Mouse (Mus musculus) intestine, embryonic 15.5 days (tissue): ENCODE results near the gene Dact3. TPM values are rescaled to one million over a fixed set of nuclear protein-coding genes. Genes with fewer than 3 reads are reported as not detected.

ENCODE experiments used
- ATAC-seq: fragments of 200-750 bp; cut with Nextera tagmentation; 2 replicates; pipeline ENCODE4 v1.8.0; 2017; ENCODE audit warnings: moderate TSS enrichment, moderate library complexity
- H3K27ac ChIP-seq: fragments of 300-500 bp; sonication (generic); 2 replicates; pipeline ENCODE4 v1.5.1; 2015; ENCODE audit warnings: mild to moderate bottlenecking, inconsistent platforms
- H3K27me3 ChIP-seq: fragments of 300-500 bp; sonication (generic); replicated peaks from 2 replicates; pipeline ENCODE4 v1.6.1; 2015; ENCODE audit warnings: inconsistent platforms
- H3K36me3 ChIP-seq: fragments of 300-500 bp; sonication (generic); 2 replicates; pipeline ENCODE4 v1.6.1; 2015; ENCODE audit warnings: inconsistent platforms
- H3K4me1 ChIP-seq: fragments of 300-500 bp; sonication (generic); replicated peaks from 2 replicates; pipeline ENCODE4 v1.6.1; 2015; ENCODE audit warnings: inconsistent platforms
- H3K4me2 ChIP-seq: fragments of 300-500 bp; sonication (generic); replicated peaks from 2 replicates; pipeline ENCODE4 v1.6.1; 2015; ENCODE audit warnings: mild to moderate bottlenecking, inconsistent platforms
- H3K4me3 ChIP-seq: fragments of 300-500 bp; sonication (generic); replicated peaks from 2 replicates; pipeline ENCODE4 v1.5.1; 2015; ENCODE audit warnings: inconsistent platforms
- H3K9ac ChIP-seq: fragments of 300-500 bp; sonication (generic); 2 replicates; pipeline ENCODE4 v1.6.1; 2015; ENCODE audit warnings: inconsistent platforms
- H3K9me3 ChIP-seq: fragments of 300-500 bp; sonication (generic); 2 replicates; pipeline ENCODE4 v1.6.1; 2016; ENCODE audit warnings: inconsistent platforms
- WGBS: fragments of 180-500 bp; shearing (Covaris S2); methylation state at CpG from one replicate; pipeline ENCODE4 v1.1.7; 2015; 5-methylcytosine and 5-hydroxymethylcytosine counted together
- polyA plus RNA-seq: library from polyadenylated mRNA; unstranded; fragments of >200 nt; fragmentation: Nextera tagmentation; extraction: Ambion mirVana; gene quantifications from 2 replicates; pipeline ENCODE4 v1.2.1, GENCODE M21; 2015

The Dact3 gene
- polyA plus RNA-seq, 1 experiment from 2014 or later, result 3.2 TPM

DNA sequence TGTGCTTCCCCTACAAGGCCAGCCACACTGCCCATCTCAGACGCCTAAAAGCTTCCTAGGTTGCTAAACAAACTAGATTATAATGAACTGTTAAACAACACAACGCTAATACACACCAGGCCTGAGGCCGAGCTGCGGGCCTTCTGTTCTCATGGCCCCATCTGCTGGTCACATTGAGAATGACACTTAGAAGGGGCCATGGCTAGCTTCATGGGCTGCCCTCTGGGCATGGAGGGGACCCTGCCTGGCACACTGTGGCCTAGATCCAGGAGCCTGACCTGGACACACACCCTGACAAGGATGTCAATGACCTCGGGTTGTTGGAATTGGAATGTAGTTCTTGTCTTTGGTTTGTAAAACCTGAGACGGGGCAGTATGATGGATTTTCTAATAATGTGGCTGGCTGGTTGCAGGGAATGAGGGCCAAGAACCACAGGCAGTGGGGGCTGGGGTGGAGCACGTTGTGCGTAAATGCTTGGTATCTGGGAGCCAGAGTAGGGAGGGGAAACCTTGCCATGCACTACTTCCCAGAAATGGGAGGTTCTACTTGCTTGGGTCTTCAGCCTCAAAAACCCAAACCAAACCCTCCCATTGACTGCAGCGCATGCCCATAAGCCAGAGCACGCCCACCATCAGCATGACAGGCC is 38.8 kb downstream of the Dact3 start:
- H3K9me3 ChIP-seq, result no peaks in the 10 kb centered on the region
- peaks cover 15% of the 10 kb centered on the region for H3K4me1 ChIP-seq
- no peaks in the 10 kb centered on the region for H3K27me3 ChIP-seq
- 35% methylated on average over 10 of the region's 10 CpGs for WGBS
- H3K4me3 ChIP-seq, result no peak overlapping the region
- no peak overlapping the region for H3K9ac ChIP-seq
- ATAC-seq, result peak; percentile 73
- no peak overlapping the region for H3K4me2 ChIP-seq
- H3K27ac ChIP-seq, result no peak overlapping the region
- H3K36me3 ChIP-seq, result peaks cover 47% of the 10 kb centered on the region

DNA sequence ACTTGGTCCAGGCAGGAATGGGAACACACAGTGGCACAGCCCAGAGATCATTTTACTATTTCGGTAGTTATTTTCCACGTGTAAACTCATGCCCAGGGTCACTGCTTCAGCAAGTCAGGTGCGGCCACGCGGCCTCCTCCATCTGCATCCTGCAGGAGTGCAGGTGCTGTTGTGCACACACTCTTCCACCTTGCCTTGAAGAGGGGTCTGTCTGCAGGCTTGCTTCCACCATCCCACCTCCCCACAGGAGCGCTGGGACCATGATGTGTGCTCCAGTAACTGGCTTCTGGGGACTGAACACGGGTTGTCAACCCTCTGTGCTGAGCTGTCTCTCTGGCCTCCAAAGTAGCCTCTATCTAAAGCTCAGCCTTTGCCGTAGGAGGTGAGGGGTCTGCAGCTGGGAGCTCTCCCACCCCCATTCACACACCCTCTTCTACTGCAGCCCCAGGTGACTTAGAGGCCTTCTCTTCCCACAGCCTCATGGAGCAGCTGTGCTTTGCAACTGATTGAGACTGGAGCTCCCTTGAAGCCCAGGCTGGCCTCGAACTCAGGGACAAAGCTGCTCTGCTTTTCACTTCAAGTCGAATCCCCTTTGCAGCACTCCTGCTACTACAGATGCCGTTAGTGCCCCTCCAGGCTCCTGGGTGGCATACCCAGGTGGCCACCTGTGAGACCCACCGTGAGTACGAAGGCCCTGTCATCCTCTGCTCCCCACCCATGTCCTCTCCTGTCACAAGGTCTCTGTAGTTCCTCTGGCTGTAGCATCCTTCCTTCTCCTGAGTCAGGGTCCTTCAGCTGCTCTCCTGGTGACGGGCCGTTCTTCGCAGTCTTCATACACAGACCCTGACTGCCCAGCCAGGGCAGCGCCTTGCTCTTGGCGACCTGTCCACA is 39.6 kb downstream of the Dact3 start:
- 80% methylated on average over 18 of the region's 18 CpGs for WGBS
- no peak overlapping the region for H3K4me2 ChIP-seq
- peaks cover 47% of the 10 kb centered on the region for H3K36me3 ChIP-seq

DNA sequence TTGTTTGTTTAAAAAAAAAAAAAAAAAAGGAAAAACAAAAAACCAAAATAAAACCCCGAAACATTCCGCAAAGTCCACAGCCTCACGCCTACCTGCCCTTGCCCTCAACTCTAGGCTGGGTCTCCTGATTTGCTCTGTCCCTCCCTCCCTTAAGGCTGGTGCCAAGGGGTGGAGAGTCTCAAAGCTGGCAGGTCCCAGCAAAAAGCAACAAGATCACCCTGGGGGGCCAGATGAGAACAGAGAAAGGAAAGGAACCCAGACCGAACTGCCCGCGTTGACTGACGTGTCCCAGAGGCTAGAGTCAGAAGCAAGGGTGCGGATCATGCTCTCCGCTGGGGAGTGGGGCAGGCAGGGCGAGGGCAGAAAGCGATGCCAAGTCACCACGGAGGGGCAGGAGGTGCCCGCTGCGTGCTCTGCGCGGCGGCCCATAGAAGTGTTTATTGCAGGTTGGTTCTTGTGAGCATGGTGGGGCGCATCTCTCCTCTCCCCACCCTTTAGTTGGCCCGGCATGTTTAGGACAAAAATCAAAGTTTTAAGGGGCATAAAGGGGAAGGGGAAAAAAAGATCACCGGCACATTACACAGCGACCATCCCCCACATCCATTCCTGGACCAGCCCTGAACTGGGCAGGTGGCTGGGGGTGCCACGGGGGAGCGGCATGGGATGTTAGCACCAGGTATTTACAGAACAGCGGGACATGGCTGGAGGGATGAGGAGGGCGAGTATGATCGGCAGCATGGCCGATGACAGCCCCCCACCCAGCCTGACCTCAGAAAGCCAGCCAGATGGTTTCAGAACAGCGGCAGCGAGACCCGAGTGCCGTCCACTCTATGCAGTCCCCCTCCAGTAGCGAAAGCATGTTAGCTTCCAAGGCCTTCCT is 40.6 kb downstream of the Dact3 start:
- H3K4me3 ChIP-seq, result no peak overlapping the region
- WGBS, result 93% methylated on average over 32 of the region's 32 CpGs
- H3K27ac ChIP-seq, result no peak overlapping the region
- H3K27me3 ChIP-seq, result no peaks in the 10 kb centered on the region
- H3K9ac ChIP-seq, result no peak overlapping the region
- H3K4me2 ChIP-seq, result no peak overlapping the region
- H3K36me3 ChIP-seq, result peaks cover 47% of the 10 kb centered on the region
- ATAC-seq, result no peak
- peaks cover 20% of the 10 kb centered on the region for H3K4me1 ChIP-seq
- no peaks in the 10 kb centered on the region for H3K9me3 ChIP-seq

More for the DNA sequence above, 39.6 kb downstream of the Dact3 start:
- Histone ChIP-seq H3K4me3 (no peak overlapping the region), H3K27me3 (no peaks in the 10 kb centered on the region), H3K4me1 (peaks cover 15% of the 10 kb centered on the region), H3K9ac (no peak overlapping the region), H3K9me3 (no peaks in the 10 kb centered on the region), H3K27ac (no peak overlapping the region)
- no peak; the same call in 1 of the 2 replicates for ATAC-seq

GRCm38 (mm10) chr7:16916342-16917265 is 41.5 kb downstream of the Dact3 start:
- 77% methylated on average over 30 of the region's 30 CpGs for WGBS

GRCm38 (mm10) chr7:16917447-16917846 is 42.3 kb downstream of the Dact3 start:
- H3K9ac ChIP-seq, result no peak overlapping the region
- no peak overlapping the region for H3K27ac ChIP-seq
- H3K4me2 ChIP-seq, result no peak overlapping the region
- ATAC-seq, result no peak
- 75% methylated on average over 11 of the region's 11 CpGs for WGBS
- H3K4me1 ChIP-seq, result peaks cover 34% of the 10 kb centered on the region
- H3K4me3 ChIP-seq, result no peak overlapping the region
- H3K9me3 ChIP-seq, result no peaks in the 10 kb centered on the region
- no peaks in the 10 kb centered on the region for H3K27me3 ChIP-seq
- peaks cover 47% of the 10 kb centered on the region for H3K36me3 ChIP-seq

More at GRCm38 (mm10) chr7:16916342-16917265, 41.5 kb downstream of the Dact3 start:
- H3K4me3 ChIP-seq, result no peak overlapping the region
- no peaks in the 10 kb centered on the region for H3K9me3 ChIP-seq
- ATAC-seq, result no peak
- no peak overlapping the region for H3K9ac ChIP-seq
- peaks cover 29% of the 10 kb centered on the region for H3K4me1 ChIP-seq
- no peak overlapping the region for H3K4me2 ChIP-seq
- H3K27me3 ChIP-seq, result no peaks in the 10 kb centered on the region
- no peak overlapping the region for H3K27ac ChIP-seq
- H3K36me3 ChIP-seq, result peaks cover 47% of the 10 kb centered on the region

DNA sequence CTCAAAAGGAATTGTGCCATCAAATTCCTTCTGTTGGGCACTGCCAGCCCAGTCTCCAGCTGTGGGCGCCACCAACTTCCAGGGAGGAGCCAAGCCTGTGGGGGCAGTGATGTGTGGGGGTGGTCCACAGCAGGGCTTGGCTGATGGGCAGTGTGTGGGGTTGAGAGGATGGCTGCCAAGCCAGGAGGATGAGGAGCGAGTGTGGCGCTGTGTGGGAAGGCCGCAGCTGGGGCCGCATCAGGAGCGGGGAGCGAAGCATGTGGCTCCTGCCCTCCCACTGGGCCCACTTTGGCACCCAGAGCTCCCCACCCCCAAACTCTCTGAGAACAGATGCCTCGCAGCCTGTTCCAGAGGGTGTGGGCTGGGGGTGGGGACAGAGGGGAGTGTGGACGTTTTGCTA is 42.9 kb downstream of the Dact3 start:
- 79% methylated on average over 9 of the region's 9 CpGs for WGBS
- Histone ChIP-seq H3K27me3 (no peaks in the 10 kb centered on the region), H3K36me3 (peaks cover 47% of the 10 kb centered on the region), H3K9me3 (no peaks in the 10 kb centered on the region), H3K4me2 (no peak overlapping the region), H3K9ac (no peak overlapping the region), H3K27ac (no peak overlapping the region), H3K4me1 (peaks cover 36% of the 10 kb centered on the region), H3K4me3 (no peak overlapping the region)
- ATAC-seq, result no peak

DNA sequence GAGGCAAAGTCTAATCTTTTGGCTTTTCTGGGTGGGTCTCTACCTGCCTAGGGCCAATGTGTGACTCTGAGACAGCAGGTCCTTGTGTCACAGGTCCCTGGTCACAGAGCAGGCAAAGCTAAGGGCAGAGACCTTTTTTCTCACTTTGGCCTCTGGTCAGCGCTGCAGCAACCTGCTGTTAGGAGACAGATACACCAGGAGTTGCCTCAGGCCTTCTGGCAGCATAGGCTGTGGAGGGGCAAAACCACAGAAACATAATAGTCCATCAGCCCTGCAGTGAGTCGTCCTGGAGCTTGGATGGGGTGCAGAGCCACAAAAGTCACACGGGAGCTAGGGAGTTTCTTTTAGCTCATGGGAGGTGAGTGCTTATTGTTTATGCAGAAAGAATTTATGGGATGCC is 43.6 kb downstream of the Dact3 start:
- Histone ChIP-seq H3K9ac (peak overlapping the region; percentile 1; the same call in 1 of the 2 replicates), H3K4me2 (no peak overlapping the region), H3K36me3 (peaks cover 47% of the 10 kb centered on the region), H3K4me3 (no peak overlapping the region), H3K27me3 (no peaks in the 10 kb centered on the region), H3K27ac (no peak overlapping the region), H3K9me3 (no peaks in the 10 kb centered on the region), H3K4me1 (peaks cover 36% of the 10 kb centered on the region)
- ATAC-seq, result no peak
- WGBS, result 68% methylated on average over 3 of the region's 3 CpGs

DNA sequence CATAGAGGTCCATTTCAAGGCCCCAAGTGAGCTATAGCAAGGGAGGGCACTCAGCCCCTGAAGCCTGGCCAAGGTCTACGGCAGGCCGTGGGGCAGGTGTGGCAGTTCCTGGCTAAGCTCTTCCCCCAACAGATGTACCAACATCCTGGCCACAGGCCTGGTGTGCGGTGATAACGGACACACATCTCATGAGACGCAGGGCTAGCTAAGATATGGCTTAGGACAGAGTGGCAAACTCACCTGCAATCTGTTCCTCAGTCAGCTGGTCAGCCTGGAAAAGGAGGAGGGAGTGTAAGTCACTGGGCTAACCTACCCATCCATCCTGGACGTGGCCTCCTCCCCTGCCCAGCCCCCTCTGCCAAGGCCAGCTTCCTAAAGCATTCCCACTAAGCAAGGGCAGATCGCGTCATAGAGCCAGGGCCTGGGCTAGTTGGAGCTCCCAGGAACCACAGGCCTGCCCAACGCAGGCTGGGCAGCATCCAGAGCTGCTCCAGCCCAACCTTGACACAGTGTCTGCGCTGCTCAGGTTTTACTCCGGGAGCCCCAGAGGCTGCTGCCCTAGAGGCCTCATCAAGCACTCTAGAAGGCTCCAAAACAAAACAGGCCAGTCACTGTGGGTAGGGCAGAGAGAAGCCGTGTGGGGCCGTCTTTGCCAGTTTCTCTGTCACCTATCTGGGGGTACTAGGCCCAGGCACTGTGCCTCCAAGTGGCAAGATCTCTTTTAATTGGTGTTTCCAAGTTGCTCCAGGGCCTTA is 44.5 kb downstream of the Dact3 start:
- peak overlapping the region; percentile 34; the same call in 1 of the 2 replicates for H3K9ac ChIP-seq

GRCm38 (mm10) chr7:16920150-16920579 is 45.0 kb downstream of the Dact3 start:
- H3K4me2 ChIP-seq, result peak overlapping the region; percentile 30
- WGBS, result 68% methylated on average over 7 of the region's 7 CpGs
- H3K27ac ChIP-seq, result no peak overlapping the region
- peaks cover 36% of the 10 kb centered on the region for H3K4me1 ChIP-seq
- 0 out of 2 replicates have a peak overlapping the region, but pooled peaks have one; percentile 2 for H3K4me3 ChIP-seq
- no peaks in the 10 kb centered on the region for H3K27me3 ChIP-seq
- ATAC-seq, result no peak
- H3K36me3 ChIP-seq, result peaks cover 34% of the 10 kb centered on the region
- H3K9ac ChIP-seq, result 0 out of 2 replicates have a peak overlapping the region, but pooled peaks have one; percentile 34
- no peaks in the 10 kb centered on the region for H3K9me3 ChIP-seq

More for the DNA sequence above, 44.5 kb downstream of the Dact3 start:
- H3K36me3 ChIP-seq, result peaks cover 40% of the 10 kb centered on the region
- no peaks in the 10 kb centered on the region for H3K27me3 ChIP-seq
- no peak overlapping the region for H3K27ac ChIP-seq
- no peaks in the 10 kb centered on the region for H3K9me3 ChIP-seq
- peaks cover 36% of the 10 kb centered on the region for H3K4me1 ChIP-seq
- peak overlapping the region; percentile 30 for H3K4me2 ChIP-seq
- H3K4me3 ChIP-seq, result 0 out of 2 replicates have a peak overlapping the region, but pooled peaks have one; percentile 2
- 71% methylated on average over 13 of the region's 13 CpGs for WGBS
- ATAC-seq, result no peak

- Histone ChIP-seq H3K27ac (peak overlapping the region; percentile 96), H3K9ac (peak overlapping the region; percentile 97), H3K9me3 (no peaks in the 10 kb centered on the region), H3K27me3 (no peaks in the 10 kb centered on the region), H3K4me3 (peak overlapping the region; percentile 94), H3K36me3 (peaks cover 26% of the 10 kb centered on the region), H3K4me1 (peaks cover 36% of the 10 kb centered on the region), H3K4me2 (peak overlapping the region; percentile 69)
- ATAC-seq, result no peak
- WGBS, result 43% methylated on average over 21 of the region's 21 CpGs
These were observed 46.0 kb downstream of the Dact3 start for GRCm38 (mm10) chr7:16920818-16921791.
